Mouse (Mus musculus): ENCODE data around the gene Cdh10. TPM values are rescaled to one million over a fixed set of nuclear protein-coding genes. Genes with fewer than 3 reads are reported as not detected.

Cdh10 gene
- 18.5 and 19.7 TPM in 2 replicates for polyA plus RNA-seq (2015; fragmentation: Nextera tagmentation; extraction: Ambion mirVana)

GRCm38 (mm10) chr15:18818185-18818973 is at the start of gene Cdh10:
TSS of gene Cdh10 (plus strand) at chr15:18818947.
- peak within 1 kb of the TSS; percentile 60 for H3K4me2 ChIP-seq
- ATAC-seq (ENCODE audit: low FRiP score), result peak; percentile 93
- peaks cover 16% of the 10 kb centered on the region for H3K4me1 ChIP-seq (replicated peaks)
- WGBS, result under 1% methylated on average over 24 of the region's 24 CpGs
- peak within 1 kb of the TSS; percentile 74 for H3K27ac ChIP-seq
- no peaks in the 10 kb centered on the region for H3K27me3 ChIP-seq
- H3K9ac ChIP-seq, result peak within 1 kb of the TSS; percentile 68
- H3K36me3 ChIP-seq, result no peaks in the 10 kb centered on the region
- peak within 1 kb of the TSS; percentile 48 for H3K4me3 ChIP-seq
- H3K9me3 ChIP-seq, result no peaks in the 10 kb centered on the region

GRCm38 (mm10) chr15:18809148-18809827 is 9.5 kb upstream of the Cdh10 start:
- Histone ChIP-seq H3K27ac (no peak overlapping the region), H3K36me3 (no peaks in the 10 kb centered on the region), H3K27me3 (no peaks in the 10 kb centered on the region), H3K9ac (no peak overlapping the region), H3K9me3 (no peaks in the 10 kb centered on the region), H3K4me3 (no peak overlapping the region), H3K4me2 (no peak overlapping the region), H3K4me1 (replicated peaks) (no peaks in the 10 kb centered on the region; the same call in 1 of the 2 replicates)
- ATAC-seq (ENCODE audit: low FRiP score), result peak; percentile 74
- WGBS, result 43% methylated on average over 4 of the region's 4 CpGs

GRCm38 (mm10) chr15:18817707-18818106 is 1.0 kb upstream of the Cdh10 start:
- no peaks in the 10 kb centered on the region for H3K9me3 ChIP-seq
- WGBS, result 69% methylated on average over 3 of the region's 3 CpGs
- no peaks in the 10 kb centered on the region for H3K36me3 ChIP-seq
- H3K27me3 ChIP-seq, result no peaks in the 10 kb centered on the region
- peak overlapping the region; percentile 48 for H3K4me3 ChIP-seq
- ATAC-seq (ENCODE audit: low FRiP score), result no peak
- peaks cover 16% of the 10 kb centered on the region for H3K4me1 ChIP-seq (replicated peaks)
- peak overlapping the region; percentile 60 for H3K4me2 ChIP-seq
- H3K27ac ChIP-seq, result no peak overlapping the region
- no peak overlapping the region for H3K9ac ChIP-seq

GRCm38 (mm10) chr15:18820226-18820625 is 1.5 kb downstream of the Cdh10 start:
- H3K4me3 ChIP-seq, result peak overlapping the region; percentile 48
- no peak for ATAC-seq (ENCODE audit: low FRiP score)
- H3K4me2 ChIP-seq, result peak overlapping the region; percentile 60
- H3K36me3 ChIP-seq, result no peaks in the 10 kb centered on the region
- H3K27ac ChIP-seq, result peak overlapping the region; percentile 70
- WGBS, result 16% methylated on average over 3 of the region's 3 CpGs
- H3K9me3 ChIP-seq, result no peaks in the 10 kb centered on the region
- H3K4me1 ChIP-seq (replicated peaks), result peaks cover 16% of the 10 kb centered on the region
- peak overlapping the region; percentile 68 for H3K9ac ChIP-seq
- H3K27me3 ChIP-seq, result no peaks in the 10 kb centered on the region

GRCm38 (mm10) chr15:18821114-18821756 is 2.5 kb downstream of the Cdh10 start:
- ATAC-seq (ENCODE audit: low FRiP score), result peak; percentile 69
- no peaks in the 10 kb centered on the region for H3K27me3 ChIP-seq
- 0 out of 2 replicates have a peak overlapping the region, but pooled peaks have one; percentile 70 for H3K27ac ChIP-seq
- H3K4me3 ChIP-seq, result peak overlapping the region; percentile 48
- no peaks in the 10 kb centered on the region for H3K36me3 ChIP-seq
- H3K9ac ChIP-seq, result no peak overlapping the region
- 27% methylated on average over 10 of the region's 10 CpGs for WGBS
- peaks cover 16% of the 10 kb centered on the region for H3K4me1 ChIP-seq (replicated peaks)
- peak overlapping the region; percentile 60 for H3K4me2 ChIP-seq
- no peaks in the 10 kb centered on the region for H3K9me3 ChIP-seq

GRCm38 (mm10) chr15:18823420-18823819 is 4.7 kb downstream of the Cdh10 start:
- Histone ChIP-seq H3K27ac (no peak overlapping the region), H3K4me1 (replicated peaks) (peaks cover 16% of the 10 kb centered on the region), H3K9me3 (no peaks in the 10 kb centered on the region), H3K4me2 (peak overlapping the region; percentile 23), H3K27me3 (no peaks in the 10 kb centered on the region), H3K9ac (no peak overlapping the region), H3K36me3 (no peaks in the 10 kb centered on the region), H3K4me3 (no peak overlapping the region)
- no peak for ATAC-seq (ENCODE audit: low FRiP score)
- WGBS, result 93% methylated on average over 2 of the region's 2 CpGs

GRCm38 (mm10) chr15:18832263-18832662 is 13.5 kb downstream of the Cdh10 start:
- H3K4me1 ChIP-seq (replicated peaks), result no peaks in the 10 kb centered on the region
- H3K27me3 ChIP-seq, result no peaks in the 10 kb centered on the region
- no peak overlapping the region for H3K4me2 ChIP-seq
- H3K9me3 ChIP-seq, result no peaks in the 10 kb centered on the region
- 25% methylated on average over 4 of the region's 4 CpGs for WGBS
- ATAC-seq (ENCODE audit: low FRiP score), result no peak
- no peak overlapping the region for H3K9ac ChIP-seq
- H3K36me3 ChIP-seq, result no peaks in the 10 kb centered on the region
- no peak overlapping the region for H3K4me3 ChIP-seq
- H3K27ac ChIP-seq, result no peak overlapping the region

GRCm38 (mm10) chr15:18841769-18842168 is 23.0 kb downstream of the Cdh10 start:
- ATAC-seq (ENCODE audit: low FRiP score), result no peak
- Histone ChIP-seq H3K9ac (no peak overlapping the region), H3K9me3 (no peaks in the 10 kb centered on the region), H3K4me1 (replicated peaks) (peaks cover 8% of the 10 kb centered on the region; the same call in 1 of the 2 replicates), H3K4me3 (no peak overlapping the region), H3K27me3 (no peaks in the 10 kb centered on the region), H3K4me2 (no peak overlapping the region), H3K27ac (no peak overlapping the region), H3K36me3 (no peaks in the 10 kb centered on the region)
- 90% methylated on average over 2 of the region's 2 CpGs for WGBS

GRCm38 (mm10) chr15:18844807-18845206 is 26.1 kb downstream of the Cdh10 start:
- Histone ChIP-seq H3K27ac (peak overlapping the region; percentile 49; the same call in 1 of the 2 replicates), H3K36me3 (peaks cover 4% of the 10 kb centered on the region; the same call in 1 of the 2 replicates), H3K9me3 (no peaks in the 10 kb centered on the region), H3K4me1 (replicated peaks) (peaks cover 8% of the 10 kb centered on the region; the same call in 1 of the 2 replicates), H3K9ac (no peak overlapping the region), H3K27me3 (no peaks in the 10 kb centered on the region), H3K4me2 (peak overlapping the region; percentile 15; the same call in 1 of the 2 replicates), H3K4me3 (no peak overlapping the region)
- 42% methylated on average over 5 of the region's 5 CpGs for WGBS
- no peak; the same call in 1 of the 2 replicates for ATAC-seq (ENCODE audit: low FRiP score)

- no peak overlapping the region for H3K4me2 ChIP-seq
- WGBS, result 83% methylated on average over 2 of the region's 2 CpGs
- peaks cover 4% of the 10 kb centered on the region; the same call in 1 of the 2 replicates for H3K36me3 ChIP-seq
- no peak for ATAC-seq (ENCODE audit: low FRiP score)
- no peaks in the 10 kb centered on the region for H3K9me3 ChIP-seq
- no peaks in the 10 kb centered on the region for H3K4me1 ChIP-seq (replicated peaks)
- H3K4me3 ChIP-seq, result no peak overlapping the region
- H3K27ac ChIP-seq, result no peak overlapping the region
- no peaks in the 10 kb centered on the region for H3K27me3 ChIP-seq
- no peak overlapping the region for H3K9ac ChIP-seq
Observed at GRCm38 (mm10) chr15:18850497-18850896, 31.8 kb downstream of the Cdh10 start.

- Histone ChIP-seq H3K36me3 (no peaks in the 10 kb centered on the region), H3K27ac (no peak overlapping the region), H3K4me3 (no peak overlapping the region), H3K4me2 (no peak overlapping the region), H3K4me1 (replicated peaks) (no peaks in the 10 kb centered on the region), H3K27me3 (no peaks in the 10 kb centered on the region), H3K9ac (no peak overlapping the region), H3K9me3 (no peaks in the 10 kb centered on the region)
- no peak for ATAC-seq (ENCODE audit: low FRiP score)
- 73% methylated on average over 2 of the region's 2 CpGs for WGBS
Observed at GRCm38 (mm10) chr15:18858135-18858534, 39.4 kb downstream of the Cdh10 start.

- Histone ChIP-seq H3K36me3 (no peaks in the 10 kb centered on the region), H3K4me3 (no peak overlapping the region), H3K27me3 (no peaks in the 10 kb centered on the region), H3K4me1 (replicated peaks) (no peaks in the 10 kb centered on the region), H3K27ac (no peak overlapping the region), H3K4me2 (no peak overlapping the region), H3K9me3 (no peaks in the 10 kb centered on the region), H3K9ac (no peak overlapping the region)
- ATAC-seq (ENCODE audit: low FRiP score), result no peak
- WGBS, result 90% methylated on average over 2 of the region's 2 CpGs
Observed at GRCm38 (mm10) chr15:18869871-18870270, 51.1 kb downstream of the Cdh10 start.

Measured in hindbrain, embryonic 13.5 days (tissue).